Mouse (Mus musculus) heart, postnatal 36 days (tissue): ENCODE results near the gene Gm21294. TPM values are rescaled to one million over a fixed set of nuclear protein-coding genes. Genes with fewer than 3 reads are reported as not detected.
"Not testable (repeated sequence)": the region's sequence is repeated elsewhere in the genome, so short reads cannot be mapped to it uniquely, and the experiment has no call there.

Experiments used
- DNase-seq, 2 experiments: peaks; one replicate each; pipeline ENCODE4 v3.0.0; 2021 to 2022
- intact Hi-C: fragments of 180-260 bp; cut with DNase I; formaldehyde crosslinking; loops from one replicate; pipeline ENCODE4 v1.15.1; 2025
- total RNA-seq, 2 experiments: library from RNA; stranded (reverse); gene quantifications; 2 replicates each; pipeline ENCODE4 v1.2.3; 2021

Gene Gm21294
- not detected for total RNA-seq

GRCm38 (mm10) chrY:89052506-89052905, at the start of gene Gm21294:
Gm21294 (plus strand) TSS chrY:89052806.
- DNase-seq, intact Hi-C loops: not testable (repeated sequence)

DNA sequence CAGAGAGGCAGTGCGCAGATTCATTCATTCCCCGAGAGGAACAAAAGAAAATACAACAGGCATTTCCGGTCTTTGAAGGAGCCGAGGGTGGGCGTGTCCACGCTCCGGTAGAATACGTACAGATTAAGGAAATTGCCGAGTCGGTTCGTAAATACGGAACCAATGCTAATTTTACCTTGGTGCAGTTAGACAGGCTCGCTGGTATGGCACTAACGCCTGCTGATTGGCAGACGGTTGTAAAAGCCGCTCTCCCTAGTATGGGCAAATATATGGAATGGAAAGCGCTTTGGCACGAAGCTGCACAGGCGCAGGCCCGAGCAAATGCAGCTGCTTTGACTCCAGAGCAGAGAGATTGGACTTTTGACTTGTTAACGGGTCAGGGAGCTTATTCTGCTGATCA, 73.6 kb downstream of the Gm21294 start:
- intact Hi-C loops = not testable (repeated sequence)
- DNase-seq = peak; percentile 0 to 2
